Mouse (Mus musculus): Measurements from ENCODE around the gene Zfp606.

Zfp606 gene

GRCm38 (mm10) chr7:12478158-12479008 is at the start of gene Zfp606:
TSS of gene Zfp606 (plus strand) at chr7:12478293.
- DNase-seq (ENCODE audit: low read depth) = peak; percentile 96

DNA sequence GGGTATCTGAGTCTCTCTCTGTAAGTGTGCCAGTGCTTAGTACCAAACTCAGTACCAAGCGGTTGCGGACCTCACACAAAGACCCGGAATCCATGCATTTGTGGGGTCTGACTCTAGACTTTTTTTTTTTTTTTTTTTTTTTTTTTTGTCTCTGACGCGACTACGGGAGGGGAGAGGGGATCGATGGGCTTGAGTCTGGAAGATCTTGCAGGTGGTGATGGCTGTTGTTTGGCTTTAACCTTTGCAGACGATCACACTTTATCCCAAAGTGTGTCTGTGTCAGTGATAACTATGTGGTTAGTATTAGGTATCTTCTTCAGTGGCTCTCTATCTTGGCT is 885 bp downstream of the Zfp606 start:
- no peak for DNase-seq (ENCODE audit: low read depth)

DNA sequence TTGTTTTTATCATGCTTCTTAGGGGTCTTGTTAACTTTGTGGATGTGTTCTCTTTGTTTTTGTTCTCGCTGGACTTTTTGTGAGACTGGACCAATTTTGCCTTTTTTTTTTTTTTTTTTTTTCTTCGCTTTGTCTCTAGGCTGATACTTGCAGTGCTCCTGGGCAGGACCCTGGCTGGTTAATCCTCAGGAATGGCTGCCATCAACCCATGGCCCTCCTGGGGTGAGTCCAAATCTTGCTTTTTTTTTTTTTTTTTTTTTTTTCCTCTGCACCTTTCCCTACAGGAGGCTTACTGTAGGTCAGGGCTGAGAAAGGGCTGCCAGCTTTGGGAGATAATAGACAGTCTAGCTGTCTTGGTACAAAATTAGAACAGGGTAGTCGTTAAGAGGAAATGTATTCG is 1.4 kb downstream of the Zfp606 start:
- DNase-seq (ENCODE audit: low read depth) = no peak

DNA sequence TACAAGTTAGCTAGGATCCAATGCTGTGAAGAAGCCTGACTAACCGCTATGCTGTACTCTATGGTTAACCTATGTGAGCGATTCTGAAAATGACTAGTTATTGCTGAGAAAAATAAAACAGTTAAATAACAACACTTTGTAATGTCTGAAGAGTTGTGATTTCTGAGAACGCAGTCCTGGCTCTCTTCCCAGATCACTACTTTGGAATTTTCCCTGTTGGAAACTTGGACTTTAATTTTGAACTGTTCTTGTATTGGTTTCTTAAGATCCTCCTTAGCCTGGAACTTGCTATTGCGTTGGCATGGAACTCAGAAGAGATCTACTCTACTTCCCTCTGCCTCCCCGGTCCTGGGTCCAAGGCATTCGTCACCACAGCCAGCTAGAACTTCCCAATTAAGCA is 5.7 kb downstream of the Zfp606 start:
- DNase-seq (ENCODE audit: low read depth) = no peak

GRCm38 (mm10) chr7:12485956-12486355 is 7.9 kb downstream of the Zfp606 start:
- DNase-seq (ENCODE audit: low read depth) = no peak

GRCm38 (mm10) chr7:12486691-12487090 is 8.6 kb downstream of the Zfp606 start:
- no peak for DNase-seq (ENCODE audit: low read depth)

GRCm38 (mm10) chr7:12510913-12511312 is 32.8 kb downstream of the Zfp606 start:
- DNase-seq (ENCODE audit: low read depth) = peak; percentile 69

DNA sequence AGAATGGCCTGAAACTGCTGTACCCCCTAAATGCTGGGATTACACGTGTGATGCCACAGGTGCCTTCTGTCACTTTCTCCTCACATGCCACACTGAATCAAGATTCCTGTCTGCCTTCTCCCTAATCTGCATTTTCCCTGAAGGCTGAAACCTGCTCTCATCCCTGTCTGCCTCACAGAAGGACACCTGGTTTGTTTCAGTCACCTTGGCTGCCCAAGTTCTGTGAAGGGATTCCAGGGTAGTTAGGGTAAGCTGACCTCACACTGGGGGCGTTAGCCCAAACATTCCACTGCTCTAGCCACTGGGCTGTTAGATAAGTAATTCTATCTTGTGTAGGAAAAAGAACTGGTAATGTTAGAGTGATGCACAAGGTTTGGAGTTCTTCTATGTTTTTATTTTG is 34.1 kb downstream of the Zfp606 start, which contains the start of gene 2900092C05Rik:
Gene 2900092C05Rik (plus strand): TSS at position 301 of the 400 bp plus-strand sequence.
- DNase-seq (ENCODE audit: low read depth) = no peak

Data from NIH3T3 (cell line).